Mouse (Mus musculus) thymus, adult 2 months (tissue): ENCODE measurements around the gene Ubr3.

Experiments
- CTCF ChIP-seq: fragments of 200-500 bp; IDR thresholded peaks from 2 replicates; pipeline ENCODE4 v1.5.1; 2012; ENCODE audit warnings: mild to moderate bottlenecking, control low read depth, low read length, moderate library complexity, borderline replicate concordance; ENCODE audit not compliant: control insufficient read depth, poor library complexity, insufficient read depth; ENCODE audit errors: extremely low read depth
- POLR2A ChIP-seq: fragments of 200-500 bp; IDR thresholded peaks from 2 replicates; pipeline ENCODE4 v1.6.1; 2012; ENCODE audit warnings: mild to moderate bottlenecking, low read length, control low read depth, moderate library complexity; ENCODE audit not compliant: control insufficient read depth, poor library complexity, insufficient read depth; ENCODE audit errors: extremely low read depth

DNA sequence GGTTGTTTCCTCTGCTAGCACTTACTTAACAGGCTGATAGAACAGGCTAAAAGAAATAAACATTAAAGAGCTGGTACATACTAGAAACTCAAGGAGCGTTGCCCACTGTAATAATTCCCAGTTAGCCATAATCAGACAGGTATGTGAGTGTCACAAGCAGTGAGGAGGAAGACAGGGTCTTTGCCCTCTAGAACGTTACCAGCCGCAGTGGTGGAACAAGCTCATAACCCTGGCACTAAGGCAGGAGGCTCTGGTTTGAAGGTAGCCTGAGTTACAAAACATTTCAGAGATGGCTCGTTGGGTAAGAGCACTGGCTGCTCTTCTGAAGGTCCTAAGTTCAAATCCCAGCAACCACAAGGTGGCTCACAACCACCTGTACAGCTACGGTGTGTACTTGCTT, 3.2 kb upstream of the Ubr3 start:
- TF ChIP-seq CTCF = no peak
- TF ChIP-seq POLR2A = no peak
